Mouse (Mus musculus) adrenal gland, postnatal 36 days (tissue): ENCODE measurements around the gene Padi2. TPM values are rescaled to one million over a fixed set of nuclear protein-coding genes. Genes with fewer than 3 reads are reported as not detected.

Experiments
- DNase-seq, 2 experiments: peaks; one replicate each; pipeline ENCODE4 v3.0.0; 2021; ENCODE audit warnings: mixed read lengths in 1 of 2
- total RNA-seq, 2 experiments: library from RNA; stranded (reverse); gene quantifications; 2 replicates each; pipeline ENCODE4 v1.2.3; 2021

The Padi2 gene
- total RNA-seq, 2 experiments from 2014 or later: 0.76 to 10.4 TPM

GRCm38 (mm10) chr4:140959128-140959679, 53.1 kb downstream of the Padi2 start:
- DNase-seq: no peak

DNA sequence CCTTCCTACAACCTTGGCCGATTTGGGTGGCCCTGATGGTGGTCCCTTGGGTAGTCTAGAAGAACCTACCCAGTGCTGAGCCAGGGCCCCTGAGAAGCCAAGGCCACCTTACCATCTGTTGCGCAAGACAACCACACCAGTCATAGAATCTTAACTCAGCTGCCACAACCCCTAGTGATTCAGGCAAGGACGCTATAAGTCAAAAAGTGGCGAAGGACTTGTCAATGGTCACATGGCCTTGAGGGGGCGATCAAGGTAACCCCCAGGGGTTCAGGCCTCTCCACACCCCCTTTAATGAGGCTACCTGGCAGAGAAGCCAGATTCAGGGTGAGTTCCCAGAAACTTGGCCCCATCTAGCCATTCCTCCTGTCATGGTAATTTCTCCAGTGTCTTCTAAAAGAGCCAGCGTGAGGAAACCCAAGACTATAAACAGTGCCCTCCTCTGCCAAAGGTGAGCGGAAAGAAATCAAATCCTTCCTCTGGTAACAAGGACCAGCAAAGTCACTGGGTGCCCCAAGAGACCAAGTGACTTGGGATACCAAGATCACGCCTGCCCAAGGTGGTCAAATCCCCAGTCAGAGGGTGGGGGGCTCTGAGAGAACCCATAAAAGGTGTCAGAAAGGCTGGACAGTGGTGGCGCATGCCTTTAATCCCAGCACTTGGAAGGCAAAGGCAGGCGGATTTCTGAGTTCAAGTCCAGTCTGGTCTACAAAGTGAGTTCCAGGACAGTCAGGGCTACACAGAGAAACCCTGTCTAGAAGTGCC, 53.8 kb downstream of the Padi2 start:
- DNase-seq: peak in 1 of 2 experiments; percentile 70

- DNase-seq: peak; percentile 97 to 98
These were observed 54.8 kb downstream of the Padi2 start, which contains the start of gene Sdhb for GRCm38 (mm10) chr4:140960781-140961466. Gene Sdhb, plus strand, starts transcription at chr4:140961203.

- no peak for DNase-seq
These were observed 55.5 kb downstream of the Padi2 start for GRCm38 (mm10) chr4:140961467-140962206.

- no peak for DNase-seq
These were observed 56.2 kb downstream of the Padi2 start for GRCm38 (mm10) chr4:140962207-140962909.

- peak; percentile 88 to 90 for DNase-seq
These were observed 56.8 kb downstream of the Padi2 start for GRCm38 (mm10) chr4:140962950-140963349.

- DNase-seq: no peak
These were observed 57.9 kb downstream of the Padi2 start for GRCm38 (mm10) chr4:140963941-140964597.

GRCm38 (mm10) chr4:140964620-140965019, 58.5 kb downstream of the Padi2 start:
- peak; percentile 89 to 90 for DNase-seq

DNA sequence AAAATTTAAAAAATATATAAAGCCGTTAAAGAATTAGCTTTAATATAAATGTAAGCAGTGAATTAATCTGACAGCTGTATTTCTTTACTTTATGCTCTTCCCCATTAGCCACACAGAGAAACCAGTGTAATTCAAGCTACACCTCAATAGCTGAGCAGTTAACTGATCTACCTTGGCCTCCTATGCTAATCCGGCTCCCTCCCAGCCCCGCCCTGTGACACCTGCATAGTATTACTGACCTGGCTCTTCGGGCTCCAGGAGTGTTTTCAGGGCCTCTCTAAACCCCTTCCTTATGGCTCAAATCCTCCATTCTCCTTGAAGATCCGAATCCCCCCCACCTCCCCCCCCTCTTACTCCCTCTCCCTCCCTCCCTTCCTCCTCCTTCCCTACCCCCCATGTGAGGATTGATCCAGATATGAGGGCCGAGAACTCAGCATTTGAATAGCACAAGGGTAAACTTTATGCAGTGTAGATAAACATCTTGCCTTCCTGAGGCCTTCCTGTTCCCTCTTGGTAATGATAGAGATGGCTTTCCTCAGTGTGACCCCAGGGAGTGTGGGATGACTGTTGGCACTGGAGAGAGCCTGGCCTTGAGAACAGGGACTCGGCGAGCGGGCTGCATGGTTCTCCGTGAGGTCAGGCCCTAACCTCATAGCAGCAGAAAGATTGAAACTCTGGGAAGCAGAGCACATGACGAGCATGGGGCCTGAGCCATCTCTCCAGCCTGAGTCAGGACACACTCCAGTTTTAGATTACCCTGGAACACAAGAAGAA, 61.4 kb downstream of the Padi2 start:
- DNase-seq: peak; percentile 59 to 64

DNA sequence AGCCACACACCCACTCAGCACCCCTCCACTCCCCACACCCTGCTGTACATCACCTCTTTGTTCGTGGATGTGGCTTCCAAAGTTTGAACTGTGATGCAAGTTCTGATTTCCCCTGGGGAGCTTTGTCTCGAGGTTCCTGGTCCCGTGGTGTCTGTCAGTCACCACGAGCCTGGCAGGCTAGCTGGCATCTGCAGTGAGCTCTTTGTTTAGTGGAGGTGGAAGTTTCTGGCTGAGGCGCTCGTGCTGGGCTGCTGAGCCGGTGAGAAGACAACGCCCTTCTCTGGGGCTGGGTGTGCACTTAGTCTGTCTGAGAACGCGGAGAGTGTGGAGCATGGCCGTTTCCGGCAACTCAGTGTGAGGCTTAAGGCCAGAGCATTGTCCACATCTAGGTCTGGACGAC, 65.5 kb downstream of the Padi2 start:
- no peak for DNase-seq

DNA sequence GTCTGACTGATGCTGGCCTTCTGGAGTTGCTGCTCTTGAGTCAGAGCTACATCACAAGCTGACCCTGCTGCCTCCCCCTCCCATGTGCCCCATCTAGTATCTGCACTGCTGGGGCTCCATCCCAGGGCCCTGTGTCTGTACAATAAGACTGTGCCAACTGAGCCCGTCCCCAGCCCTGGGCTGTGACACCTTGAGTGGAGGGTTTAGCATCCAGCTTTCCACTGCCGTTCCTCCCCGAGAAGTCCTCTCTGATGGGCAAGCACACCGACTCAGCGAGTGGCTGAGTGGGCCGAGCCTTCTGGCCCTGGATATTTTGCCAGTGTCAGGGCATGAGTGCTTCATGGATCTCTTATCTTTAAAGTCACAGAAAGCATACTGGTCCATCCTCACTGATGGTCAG, 68.3 kb downstream of the Padi2 start:
- DNase-seq: no peak

DNA sequence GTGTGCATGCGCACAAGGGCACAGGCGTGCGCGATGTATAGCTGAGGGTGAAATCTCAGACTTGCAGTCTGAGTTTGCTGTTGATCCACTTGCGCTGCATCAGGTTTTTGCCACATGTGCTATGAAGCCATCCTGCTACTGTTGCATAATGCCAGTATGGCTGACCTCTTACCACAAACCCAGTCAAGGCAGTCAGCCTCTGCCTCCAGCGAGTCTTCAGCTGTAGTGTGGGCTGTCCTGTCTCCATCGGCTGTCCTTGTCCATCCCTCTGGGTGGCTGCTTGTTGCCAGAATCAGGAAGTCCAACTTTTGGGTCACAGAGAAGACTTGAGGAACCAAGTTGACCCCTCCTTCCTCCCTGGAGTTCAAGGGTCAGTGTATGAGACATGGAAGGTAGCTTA, 69.2 kb downstream of the Padi2 start:
- DNase-seq: no peak

DNA sequence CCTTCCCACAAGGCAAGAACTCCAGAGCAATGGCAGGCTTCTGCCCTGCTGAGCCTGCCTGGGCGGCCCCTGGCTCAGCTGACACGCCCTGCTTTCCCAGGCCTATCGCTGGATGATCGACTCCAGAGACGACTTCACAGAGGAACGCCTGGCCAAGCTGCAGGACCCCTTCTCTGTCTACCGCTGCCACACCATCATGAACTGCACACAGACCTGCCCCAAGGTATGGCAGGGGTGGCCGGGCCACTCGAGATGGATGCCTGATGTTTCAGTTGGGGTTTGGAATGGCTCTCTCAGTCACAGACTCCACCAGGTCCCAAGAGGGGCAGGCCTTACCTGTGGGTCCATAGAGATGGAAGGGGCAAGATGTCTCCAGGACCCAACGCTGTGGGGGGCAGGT, 71.1 kb downstream of the Padi2 start:
- DNase-seq: no peak

DNA sequence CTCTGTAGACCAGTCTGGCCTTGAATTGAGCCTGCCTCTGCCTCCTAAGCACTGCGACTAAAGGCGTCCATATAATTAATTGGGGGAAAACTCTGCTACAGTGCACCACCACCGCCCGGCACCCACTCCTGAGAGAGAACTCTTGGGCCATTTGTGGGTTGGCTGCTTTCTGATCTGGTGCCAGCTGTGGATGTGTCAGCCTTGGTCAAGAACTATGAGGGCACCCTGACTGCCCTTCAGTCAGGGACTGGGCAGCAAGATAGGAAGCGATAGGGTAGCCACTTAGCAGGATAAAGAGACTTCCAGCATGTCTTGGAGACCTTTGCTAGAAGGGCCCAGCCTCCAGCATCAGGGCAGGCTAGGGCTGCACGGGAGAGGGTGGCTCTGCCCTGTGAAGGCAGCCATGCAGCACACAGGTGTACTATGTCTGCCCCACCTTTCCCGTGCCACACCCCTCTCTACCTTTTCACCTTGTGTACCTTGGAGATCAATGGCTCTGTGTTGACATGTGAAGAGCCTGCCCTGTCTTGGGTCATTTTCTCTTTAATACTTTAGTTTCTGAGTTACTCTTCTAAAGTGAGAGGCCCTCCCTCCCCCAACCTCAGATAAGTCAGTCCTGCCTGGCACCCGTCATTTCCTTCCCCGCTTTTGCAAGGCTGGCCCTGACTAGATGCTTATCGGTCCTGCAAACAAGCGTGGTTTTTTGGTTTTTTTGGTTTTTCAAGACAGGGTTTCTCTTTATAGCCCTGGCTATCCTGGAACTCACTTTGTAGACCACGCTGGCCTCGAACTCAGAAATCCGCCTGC, 71.9 kb downstream of the Padi2 start:
- DNase-seq: peak; percentile 83 to 87

GRCm38 (mm10) chr4:140981605-140982004, 75.5 kb downstream of the Padi2 start:
- DNase-seq: no peak

GRCm38 (mm10) chr4:140982808-140983207, 76.7 kb downstream of the Padi2 start:
- DNase-seq: no peak

DNA sequence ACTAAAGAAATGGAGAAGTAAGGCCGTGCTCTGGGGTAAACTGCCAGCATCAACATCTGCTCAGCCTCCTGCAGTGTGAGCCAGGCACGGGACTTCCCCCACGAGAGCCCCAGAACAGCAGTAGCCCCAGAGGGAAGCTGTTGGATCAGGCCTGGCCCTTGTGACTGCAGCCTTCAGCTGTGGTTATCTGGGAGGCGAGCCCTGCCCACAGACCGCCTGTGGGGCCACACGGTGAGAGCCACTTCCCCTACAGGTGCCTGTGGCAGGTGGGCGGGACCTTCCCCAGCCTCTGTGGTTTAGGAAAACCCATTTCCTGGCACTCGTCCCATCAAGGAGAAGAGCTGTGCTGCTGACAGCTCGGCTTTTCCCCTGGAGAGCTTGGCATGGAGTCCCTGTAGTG, 77.3 kb downstream of the Padi2 start:
- DNase-seq: no peak

- no peak for DNase-seq
These were observed 78.4 kb downstream of the Padi2 start for GRCm38 (mm10) chr4:140984544-140984943.

DNA sequence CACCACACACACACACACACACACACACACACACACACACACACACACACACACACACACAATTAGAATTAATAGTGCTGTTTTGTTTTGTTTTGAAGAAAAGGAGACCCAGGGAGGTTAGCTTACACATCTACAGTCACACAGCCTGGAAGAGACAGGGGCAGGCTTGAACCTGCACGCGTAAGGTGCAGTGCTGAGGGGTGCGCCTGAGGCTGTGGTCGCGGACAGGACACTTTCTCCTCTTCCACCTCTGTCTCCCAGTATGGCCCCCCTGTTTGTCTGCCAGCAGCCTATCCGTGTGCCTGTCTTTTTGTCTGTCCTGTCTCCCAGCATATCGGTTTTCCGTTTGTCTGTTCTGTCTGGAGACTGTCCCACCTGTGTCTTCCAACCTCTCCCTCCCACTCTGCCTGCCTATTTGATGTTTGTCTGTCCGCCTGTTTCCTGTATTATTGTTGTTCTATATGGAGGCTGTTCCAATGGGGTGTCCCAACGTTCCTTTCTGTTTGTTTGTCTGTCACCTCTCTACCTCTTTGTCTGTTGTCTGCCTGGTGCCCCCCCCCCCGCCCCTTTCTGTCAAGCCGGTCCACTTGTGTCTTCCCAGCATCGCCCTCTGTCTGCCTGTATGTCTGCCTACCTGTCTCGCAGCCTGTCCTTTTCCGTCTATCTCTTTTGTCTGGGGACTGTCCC, 80.0 kb downstream of the Padi2 start:
- no peak for DNase-seq
